In the genomic region with DNA sequence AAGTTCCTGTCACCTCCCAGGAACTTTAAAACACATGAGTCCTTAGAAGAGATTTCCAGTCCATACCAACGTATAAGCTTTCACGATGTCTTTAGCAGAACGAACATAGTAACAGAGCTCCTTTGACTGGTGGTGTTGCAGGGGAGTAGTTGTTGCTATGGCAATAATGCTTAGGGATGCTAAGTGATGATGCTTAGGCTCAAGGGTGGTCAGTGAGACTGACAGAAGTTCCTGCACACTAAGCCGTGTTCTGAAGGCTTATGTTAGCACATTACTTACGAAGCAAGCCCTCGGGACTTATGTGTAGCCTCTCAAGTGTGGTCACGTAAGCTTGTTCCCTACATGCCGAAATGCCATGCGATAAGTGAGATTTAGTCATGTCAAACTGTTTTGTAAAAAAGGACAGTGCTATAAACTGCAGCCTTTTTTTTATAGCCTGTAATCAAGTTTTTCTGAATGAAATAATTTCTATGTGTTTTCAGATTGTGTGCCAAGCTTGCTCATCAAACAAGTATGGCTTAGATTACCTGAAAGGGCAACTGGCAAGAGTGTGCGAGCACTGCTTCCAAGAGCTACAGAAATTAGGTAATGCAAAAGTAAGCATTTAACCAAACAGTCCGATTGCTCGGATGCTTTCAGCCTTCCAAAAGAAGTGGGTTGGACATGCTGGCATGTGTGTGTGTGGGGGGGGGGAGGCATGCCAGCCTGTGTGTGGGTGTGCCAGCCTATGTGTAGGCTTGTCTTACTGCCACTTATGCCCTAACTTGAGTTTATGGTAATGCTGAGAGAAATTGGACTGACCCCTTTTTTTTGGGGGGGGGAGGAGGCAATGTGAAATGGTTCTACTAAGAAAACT, we compare ENCODE assay signal across 12 mouse cellular contexts. TPM values are rescaled to one million over a fixed set of nuclear protein-coding genes. Genes with fewer than 3 reads are reported as not detected.
A peak's percentile ranks its signal among the peaks of the same experiment; 100 is the strongest.
DNase-seq lines count a peak whose midpoint lies in the region.
"Had no signal": no experiment of that assay in that cellular context is flagged by ENCODE, and none has a peak within 500 bp of the region (broad histone marks: within the 10 kb centered on the region; RNA-seq: fewer than 3 reads in every experiment).

No protein-coding gene starts in this region.

- peak; percentile 30 for DNase-seq in layer of hippocampus, adult 9-11 months
- DNase-seq in layer of hippocampus, adult 11-12 months (ENCODE audit: low spot score) = no peak
- peak; percentile 22 to 44 for DNase-seq in right cerebral cortex, adult 2 months (ENCODE audit: low spot score in 2 of 2)
- no peak for DNase-seq in right cerebral cortex, adult 18-20 months
- peak; percentile 85 for DNase-seq in gonadal fat pad, adult 2 months (ENCODE audit: low read depth)
- DNase-seq in telencephalon, adult 2 months (ENCODE audit: low read depth, low spot score) = peak; percentile 45
- DNase-seq in spleen, postnatal 10 days (ENCODE audit: low spot score in 2 of 2) = no peak
- DNase-seq: adrenal gland, adult 2 months; adrenal gland, postnatal 25 days; cerebellum, adult 2 months; embryo, embryonic 11 days; gastrocnemius, postnatal 14 days had no signal

RNA-seq across cellular contexts. Expression of a gene that starts 13.1 kb away (rescaled TPM):
- 6.2 and 7.7 TPM in 2 replicates for polyA plus RNA-seq in gonadal fat pad, adult 2 months (2012; rRNA removed)

Comparison
In these comparisons a context has a peak if more than half of its experiments do, and no peak if none do; other contexts are left out.
1. DNase-seq: peak in layer of hippocampus, adult 9-11 months (single experiment), right cerebral cortex, adult 2 months (2 of 2), gonadal fat pad, adult 2 months (single experiment) and telencephalon, adult 2 months (single experiment); none in layer of hippocampus, adult 11-12 months (single experiment), right cerebral cortex, adult 18-20 months (single experiment) and spleen, postnatal 10 days (0 of 2).